Mouse (Mus musculus): Measurements from ENCODE around the gene Map3k11. TPM values are rescaled to one million over a fixed set of nuclear protein-coding genes. Genes with fewer than 3 reads are reported as not detected.

The Map3k11 gene
- polyA plus RNA-seq, 1 experiment from 2014 or later, result 13.4 TPM

- H3K4me2 ChIP-seq (replicated peaks; ENCODE audit: low read depth, low read length), result no peak overlapping the region
- no peaks in the 10 kb centered on the region for H3K27me3 ChIP-seq (ENCODE audit: control insufficient read depth, insufficient read depth, low read length)
- H3K27ac ChIP-seq (ENCODE audit: low read depth, low read length), result no peak overlapping the region
- WGBS, result 5% methylated on average over 3 of the region's 3 CpGs
- H3K36me3 ChIP-seq (ENCODE audit: control insufficient read depth, insufficient read depth, low read length), result peaks cover 15% of the 10 kb centered on the region
- no peak overlapping the region for H3K9ac ChIP-seq (ENCODE audit: low read depth, low read length)
- no peaks in the 10 kb centered on the region for H3K9me3 ChIP-seq (ENCODE audit: control insufficient read depth, low read length)
- no peak overlapping the region for H3K4me3 ChIP-seq (ENCODE audit: low read depth, low read length)
- H3K4me1 ChIP-seq (replicated peaks; ENCODE audit: control insufficient read depth, insufficient read depth, low read length), result no peaks in the 10 kb centered on the region
- peak; percentile 76 for DNase-seq (ENCODE audit: low spot score)
- no peak for ATAC-seq (ENCODE audit: low FRiP score)
Measured at GRCm38 (mm10) chr19:5711218-5711617, 22.7 kb downstream of the Map3k11 start.

GRCm38 (mm10) chr19:5711907-5712460 is 23.4 kb downstream of the Map3k11 start:
- no peak overlapping the region for H3K27ac ChIP-seq (ENCODE audit: low read depth, low read length)
- whole genome bisulfite sequencing, result 95% methylated on average over 14 of the region's 14 CpGs
- no peak for DNase-seq (ENCODE audit: low spot score)
- H3K9me3 ChIP-seq (ENCODE audit: control insufficient read depth, low read length), result no peaks in the 10 kb centered on the region
- no peak overlapping the region for H3K9ac ChIP-seq (ENCODE audit: low read depth, low read length)
- H3K4me1 ChIP-seq (replicated peaks; ENCODE audit: control insufficient read depth, insufficient read depth, low read length), result peaks cover 4% of the 10 kb centered on the region
- ATAC-seq (ENCODE audit: low FRiP score), result no peak
- peaks cover 15% of the 10 kb centered on the region for H3K36me3 ChIP-seq (ENCODE audit: control insufficient read depth, insufficient read depth, low read length)
- H3K27me3 ChIP-seq (ENCODE audit: control insufficient read depth, insufficient read depth, low read length), result no peaks in the 10 kb centered on the region
- H3K4me2 ChIP-seq (replicated peaks; ENCODE audit: low read depth, low read length), result no peak overlapping the region
- no peak overlapping the region for H3K4me3 ChIP-seq (ENCODE audit: low read depth, low read length)

GRCm38 (mm10) chr19:5713255-5713654 is 24.7 kb downstream of the Map3k11 start:
- H3K4me3 ChIP-seq (ENCODE audit: low read depth, low read length), result no peak overlapping the region
- no peaks in the 10 kb centered on the region for H3K27me3 ChIP-seq (ENCODE audit: control insufficient read depth, insufficient read depth, low read length)
- no peak overlapping the region for H3K4me2 ChIP-seq (replicated peaks; ENCODE audit: low read depth, low read length)
- 78% methylated on average over 5 of the region's 5 CpGs for WGBS
- DNase-seq (ENCODE audit: low spot score) (no peak), ATAC-seq (ENCODE audit: low FRiP score) (no peak)
- H3K4me1 ChIP-seq (replicated peaks; ENCODE audit: control insufficient read depth, insufficient read depth, low read length), result peaks cover 7% of the 10 kb centered on the region
- no peak overlapping the region for H3K9ac ChIP-seq (ENCODE audit: low read depth, low read length)
- H3K36me3 ChIP-seq (ENCODE audit: control insufficient read depth, insufficient read depth, low read length), result peaks cover 9% of the 10 kb centered on the region
- no peak overlapping the region for H3K27ac ChIP-seq (ENCODE audit: low read depth, low read length)
- no peaks in the 10 kb centered on the region for H3K9me3 ChIP-seq (ENCODE audit: control insufficient read depth, low read length)

- H3K4me1 ChIP-seq (replicated peaks; ENCODE audit: control insufficient read depth, insufficient read depth, low read length), result peaks cover 7% of the 10 kb centered on the region
- 11% methylated on average over 2 of the region's 2 CpGs for WGBS
- H3K27ac ChIP-seq (ENCODE audit: low read depth, low read length), result no peak overlapping the region
- DNase-seq (ENCODE audit: low spot score) (no peak), ATAC-seq (ENCODE audit: low FRiP score) (no peak)
- H3K27me3 ChIP-seq (ENCODE audit: control insufficient read depth, insufficient read depth, low read length), result no peaks in the 10 kb centered on the region
- no peak overlapping the region for H3K4me2 ChIP-seq (replicated peaks; ENCODE audit: low read depth, low read length)
- H3K9me3 ChIP-seq (ENCODE audit: control insufficient read depth, low read length), result no peaks in the 10 kb centered on the region
- H3K4me3 ChIP-seq (ENCODE audit: low read depth, low read length), result no peak overlapping the region
- peaks cover 7% of the 10 kb centered on the region; the same call in 1 of the 2 replicates for H3K36me3 ChIP-seq (ENCODE audit: control insufficient read depth, insufficient read depth, low read length)
- H3K9ac ChIP-seq (ENCODE audit: low read depth, low read length), result no peak overlapping the region
Measured at GRCm38 (mm10) chr19:5713730-5714129, 25.2 kb downstream of the Map3k11 start.

- Histone ChIP-seq H3K9me3 (ENCODE audit: control insufficient read depth, low read length) (no peaks in the 10 kb centered on the region), H3K9ac (ENCODE audit: low read depth, low read length) (no peak overlapping the region), H3K4me3 (ENCODE audit: low read depth, low read length) (peak overlapping the region; percentile 10; the same call in 1 of the 2 replicates), H3K4me2 (replicated peaks; ENCODE audit: low read depth, low read length) (0 out of 2 replicates have a peak overlapping the region, but pooled peaks have one; percentile 25), H3K27ac (ENCODE audit: low read depth, low read length) (no peak overlapping the region), H3K36me3 (ENCODE audit: control insufficient read depth, insufficient read depth, low read length) (peaks cover 16% of the 10 kb centered on the region; the same call in 1 of the 2 replicates), H3K4me1 (replicated peaks; ENCODE audit: control insufficient read depth, insufficient read depth, low read length) (peaks cover 7% of the 10 kb centered on the region), H3K27me3 (ENCODE audit: control insufficient read depth, insufficient read depth, low read length) (no peaks in the 10 kb centered on the region)
- DNase-seq (ENCODE audit: low spot score) (peak; percentile 64), ATAC-seq (ENCODE audit: low FRiP score) (peak; percentile 74)
- WGBS, result 16% methylated on average over 43 of the region's 43 CpGs
Measured at GRCm38 (mm10) chr19:5715793-5716688, 27.5 kb downstream of the Map3k11 start.

GRCm38 (mm10) chr19:5716955-5717354 is 28.4 kb downstream of the Map3k11 start:
- ATAC-seq (ENCODE audit: low FRiP score) (no peak), DNase-seq (ENCODE audit: low spot score) (no peak)
- H3K27ac ChIP-seq (ENCODE audit: low read depth, low read length), result no peak overlapping the region
- H3K36me3 ChIP-seq (ENCODE audit: control insufficient read depth, insufficient read depth, low read length), result peaks cover 21% of the 10 kb centered on the region; the same call in 1 of the 2 replicates
- WGBS, result 58% methylated on average over 10 of the region's 10 CpGs
- H3K9ac ChIP-seq (ENCODE audit: low read depth, low read length), result no peak overlapping the region
- H3K27me3 ChIP-seq (ENCODE audit: control insufficient read depth, insufficient read depth, low read length), result no peaks in the 10 kb centered on the region
- peaks cover 7% of the 10 kb centered on the region for H3K4me1 ChIP-seq (replicated peaks; ENCODE audit: control insufficient read depth, insufficient read depth, low read length)
- no peak overlapping the region for H3K4me3 ChIP-seq (ENCODE audit: low read depth, low read length)
- no peaks in the 10 kb centered on the region for H3K9me3 ChIP-seq (ENCODE audit: control insufficient read depth, low read length)
- H3K4me2 ChIP-seq (replicated peaks; ENCODE audit: low read depth, low read length), result no peak overlapping the region

- no peak overlapping the region for H3K9ac ChIP-seq (ENCODE audit: low read depth, low read length)
- no peak overlapping the region for H3K4me3 ChIP-seq (ENCODE audit: low read depth, low read length)
- 92% methylated on average over 6 of the region's 6 CpGs for WGBS
- H3K27ac ChIP-seq (ENCODE audit: low read depth, low read length), result no peak overlapping the region
- DNase-seq (ENCODE audit: low spot score), result no peak
- H3K9me3 ChIP-seq (ENCODE audit: control insufficient read depth, low read length), result no peaks in the 10 kb centered on the region
- no peak for ATAC-seq (ENCODE audit: low FRiP score)
- peaks cover 24% of the 10 kb centered on the region; the same call in 1 of the 2 replicates for H3K36me3 ChIP-seq (ENCODE audit: control insufficient read depth, insufficient read depth, low read length)
- H3K4me1 ChIP-seq (replicated peaks; ENCODE audit: control insufficient read depth, insufficient read depth, low read length), result peaks cover 11% of the 10 kb centered on the region
- no peaks in the 10 kb centered on the region for H3K27me3 ChIP-seq (ENCODE audit: control insufficient read depth, insufficient read depth, low read length)
- no peak overlapping the region for H3K4me2 ChIP-seq (replicated peaks; ENCODE audit: low read depth, low read length)
Measured at GRCm38 (mm10) chr19:5721233-5721632, 32.7 kb downstream of the Map3k11 start.

GRCm38 (mm10) chr19:5722848-5723425 is 34.4 kb downstream of the Map3k11 start:
- H3K36me3 ChIP-seq (ENCODE audit: control insufficient read depth, insufficient read depth, low read length), result peaks cover 24% of the 10 kb centered on the region; the same call in 1 of the 2 replicates
- H3K9ac ChIP-seq (ENCODE audit: low read depth, low read length), result no peak overlapping the region
- no peak overlapping the region for H3K4me2 ChIP-seq (replicated peaks; ENCODE audit: low read depth, low read length)
- no peak for ATAC-seq (ENCODE audit: low FRiP score)
- no peaks in the 10 kb centered on the region for H3K27me3 ChIP-seq (ENCODE audit: control insufficient read depth, insufficient read depth, low read length)
- H3K4me1 ChIP-seq (replicated peaks; ENCODE audit: control insufficient read depth, insufficient read depth, low read length), result peaks cover 12% of the 10 kb centered on the region
- H3K27ac ChIP-seq (ENCODE audit: low read depth, low read length), result no peak overlapping the region
- whole genome bisulfite sequencing, result 93% methylated on average over 7 of the region's 7 CpGs
- no peaks in the 10 kb centered on the region for H3K9me3 ChIP-seq (ENCODE audit: control insufficient read depth, low read length)
- H3K4me3 ChIP-seq (ENCODE audit: low read depth, low read length), result no peak overlapping the region
- DNase-seq (ENCODE audit: low spot score), result no peak
